Mouse (Mus musculus): ENCODE results near the gene Map1s.

DNA sequence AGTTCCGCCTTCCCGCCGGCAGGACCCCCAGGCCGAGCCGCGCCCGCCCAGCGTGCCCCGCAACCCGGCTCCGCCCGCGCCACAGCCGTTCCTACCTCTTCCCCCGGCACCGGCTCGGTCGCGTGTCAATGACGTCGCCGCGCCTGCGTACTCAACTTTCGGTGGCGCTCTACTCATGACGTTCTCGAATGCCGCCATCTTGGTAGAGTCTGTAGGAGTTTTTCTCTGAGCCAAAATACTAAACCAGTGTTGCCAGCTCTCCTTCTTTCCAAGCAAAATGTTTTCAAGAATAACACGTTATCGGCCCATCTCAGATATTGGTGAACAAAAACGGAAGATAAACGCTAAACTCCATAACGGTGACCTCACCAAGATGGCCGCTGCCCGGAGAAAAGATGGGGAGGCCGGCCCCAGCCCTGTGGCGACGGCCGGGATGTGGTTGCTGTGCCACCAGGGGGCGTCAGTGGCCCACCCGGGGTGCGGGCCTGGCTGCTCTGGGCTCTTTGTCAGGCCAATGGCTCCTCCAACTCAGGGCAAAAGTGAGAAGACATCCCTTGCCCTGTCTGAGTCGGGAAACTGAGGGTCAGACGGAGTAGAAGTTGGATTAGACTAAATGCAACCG lies 32.3 kb upstream of the Map1s start, which contains the start of gene Ccdc124:
- TF ChIP-seq CTCF (IDR thresholded peaks at IDR 0.05; ENCODE audit: insufficient read depth, low read length) (peak; percentile 57), POLR2A (IDR thresholded peaks at IDR 0.05; ENCODE audit: borderline replicate concordance, extremely low read depth, low read depth, low read length) (peak; percentile 79; the same call in 1 of the 2 replicates)

Measured in lung, adult 2 months (tissue).